Mouse (Mus musculus) heart, adult 10 weeks (tissue): ENCODE measurements around the gene Dcaf6. TPM values are rescaled to one million over a fixed set of nuclear protein-coding genes. Genes with fewer than 3 reads are reported as not detected.

Source experiments
- polyA plus RNA-seq: library from polyadenylated mRNA; stranded (reverse); fragments of 350-450 nt; fragmentation: Illumina TruSeq; extraction: RNeasy Lipid Tissue Mini Kit (QIAGEN cat#74804); gene quantifications from one replicate; pipeline ENCODE4 v1.2.3, GENCODE M21; 2014; ENCODE audit warnings: low read depth, low replicate concordance

Gene Dcaf6
- 86.4 TPM for polyA plus RNA-seq

DNA sequence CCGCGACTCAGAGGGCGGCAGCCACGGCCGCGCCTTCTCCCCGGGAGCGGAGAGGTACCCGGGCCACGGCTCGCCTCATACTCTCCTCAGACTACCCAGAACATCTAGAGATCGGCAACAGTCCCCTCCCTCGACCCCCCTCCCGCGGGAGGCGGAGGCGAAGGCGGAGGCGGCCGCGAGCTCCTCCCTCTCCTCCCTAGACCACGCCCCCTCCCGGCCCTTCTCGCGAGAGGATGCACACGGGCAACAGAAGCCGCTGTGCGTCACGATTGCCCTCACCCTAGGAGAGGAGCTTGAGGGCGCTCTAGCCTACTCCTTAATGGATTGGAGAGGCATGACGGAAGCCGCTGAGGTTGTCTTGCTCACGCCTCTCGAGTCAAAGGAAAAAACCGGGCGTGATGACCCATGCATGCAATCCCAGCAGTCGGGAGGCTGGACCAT, at the start of gene Dcaf6, which contains the start of gene Mpc2:
TSS of gene Dcaf6 (minus strand) at position 116 of the 441 bp plus-strand sequence.
TSS of gene Mpc2 (plus strand) at position 278 of the 441 bp plus-strand sequence.

DNA sequence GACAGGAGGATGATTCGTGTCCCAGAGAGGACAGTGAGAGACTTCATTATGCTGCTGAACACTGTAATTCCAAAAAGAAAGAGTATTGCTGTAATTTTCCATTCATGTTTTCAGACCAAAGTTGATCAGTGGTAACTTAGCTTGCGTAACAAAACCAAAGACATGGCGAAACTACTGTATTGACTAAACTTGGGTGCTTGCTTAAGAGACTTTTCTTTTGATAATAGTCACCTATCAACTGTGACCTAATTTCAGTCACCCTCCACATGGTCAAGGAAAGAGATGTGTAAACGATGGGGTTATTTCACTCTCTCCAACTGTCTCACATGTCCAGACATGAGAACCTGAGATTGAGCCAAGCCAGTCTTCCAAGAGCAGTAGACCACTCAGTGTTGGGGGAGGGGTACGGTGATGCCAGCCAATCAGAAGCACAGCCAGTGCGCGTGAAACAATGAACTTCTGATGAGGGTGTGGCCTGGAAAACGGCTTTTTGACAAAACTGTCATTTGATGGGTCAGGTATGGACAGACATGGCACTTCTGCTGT, 24.5 kb upstream of the Dcaf6 start, which contains the start of gene Adcy10:
TSS of gene Adcy10 (plus strand) at position 496 of the 546 bp plus-strand sequence.

DNA sequence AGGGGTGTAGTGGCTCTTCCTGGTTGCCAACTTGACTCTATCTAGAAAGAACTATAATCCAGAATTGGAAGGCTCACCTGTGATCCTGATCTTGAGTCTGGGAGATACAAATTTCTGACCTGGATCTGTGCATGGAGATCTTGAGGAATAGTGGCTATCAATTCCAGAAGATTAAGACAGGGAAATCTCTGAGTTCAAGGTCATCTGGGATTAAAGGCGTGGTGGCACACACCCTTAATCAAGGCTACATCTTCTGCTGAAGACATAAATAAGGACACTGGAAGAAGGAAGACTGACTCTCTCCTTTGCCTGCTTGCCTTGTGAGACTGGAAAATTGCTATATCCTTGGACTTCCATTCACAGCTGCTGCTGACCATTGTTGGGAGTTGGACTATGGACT, 164.8 kb downstream of the Dcaf6 start, which contains the start of gene Gpr161:
TSS of gene Gpr161 (plus strand) at position 301 of the 400 bp plus-strand sequence.

Other genes with a start within 250 kb of the Dcaf6 start
- gene Tiprl, start 223.5 kb downstream of the Dcaf6 start, polyA plus RNA-seq, result 41.9 TPM
- 1.0 TPM for gene Gpr161, start 164.7 kb downstream of the Dcaf6 start, polyA plus RNA-seq
- gene Mpc2, start 162 bp upstream of the Dcaf6 start, polyA plus RNA-seq, result 597 TPM
- gene Adcy10, start 24.7 kb upstream of the Dcaf6 start, polyA plus RNA-seq, result not detected
- 17.5 TPM for gene Mpzl1, start 174.1 kb upstream of the Dcaf6 start, polyA plus RNA-seq
- 96.3 TPM for gene Rcsd1, start 249.3 kb upstream of the Dcaf6 start, polyA plus RNA-seq